Mouse (Mus musculus): ENCODE measurements around the gene Igf1r.

DNA sequence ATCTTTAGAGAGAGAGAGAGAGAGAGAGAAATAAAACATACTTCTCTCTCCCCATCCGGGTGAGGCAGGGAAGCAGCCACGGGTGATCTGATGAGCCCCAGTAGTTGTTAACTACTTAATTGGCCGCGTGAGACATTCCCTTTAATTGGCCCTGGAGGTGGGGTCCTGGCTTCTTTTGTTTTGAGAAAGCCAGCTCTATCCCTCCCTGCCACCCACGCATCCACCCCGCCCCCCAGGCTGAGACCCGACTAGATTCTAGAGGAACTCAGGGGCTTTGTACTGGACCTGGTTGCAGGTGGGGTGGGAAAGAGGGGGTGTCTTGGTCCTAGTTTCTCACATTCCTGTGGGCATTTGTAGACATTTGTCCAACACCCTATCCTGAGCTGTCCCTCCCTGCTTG is 312.8 kb downstream of the Igf1r start:
- TF ChIP-seq CTCF (IDR thresholded peaks at IDR 0.05; ENCODE audit: low read depth) (no peak), EP300 (IDR thresholded peaks at IDR 0.05; ENCODE audit: low read depth) (no peak)

All from liver, postnatal 0 days (tissue).